Mouse (Mus musculus): ENCODE results near the gene Zfp719.

The Zfp719 gene

DNA sequence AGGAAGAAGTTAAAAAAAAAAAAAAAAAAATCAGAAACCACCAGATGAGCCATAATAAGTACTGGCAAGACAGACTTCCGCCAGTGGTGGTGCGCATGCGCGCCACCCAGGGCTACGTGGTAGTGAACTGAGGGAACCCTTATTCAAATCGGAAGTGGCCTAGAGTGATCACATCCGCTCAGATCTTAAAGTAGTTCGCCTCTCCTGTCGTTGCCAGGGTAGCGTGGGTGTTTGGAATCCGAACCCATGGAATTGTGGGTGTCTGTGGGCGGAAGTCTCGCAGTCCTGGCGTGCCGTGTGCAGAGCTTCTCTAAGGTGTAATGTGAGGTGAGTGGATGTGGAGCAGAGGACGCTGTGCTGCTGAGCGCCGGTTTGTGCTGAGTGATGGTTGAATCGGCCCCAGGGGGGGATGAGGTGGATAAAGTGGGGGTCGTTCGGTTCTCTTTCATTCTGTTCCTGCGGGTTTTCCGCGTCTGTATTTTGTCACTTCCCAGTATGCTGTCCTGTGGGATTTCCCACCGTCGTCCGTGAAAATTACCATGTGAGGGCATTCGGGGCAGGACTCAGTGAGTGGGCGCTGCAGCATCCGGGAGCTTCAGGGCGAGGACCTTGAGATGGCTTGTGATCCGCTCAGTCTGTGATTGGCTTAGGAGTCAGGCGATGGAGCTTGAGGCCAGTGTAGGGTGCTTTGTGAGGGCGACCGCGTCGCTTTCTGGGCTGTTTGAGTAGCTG is at the start of gene Zfp719:
Gene Zfp719, plus strand, starts transcription at position 171 of the 732 bp plus-strand sequence.
- peak; percentile 89 to 94 for DNase-seq (ENCODE audit: low spot score in 2 of 2)

- no peak for DNase-seq (ENCODE audit: low spot score in 2 of 2)
Measured at GRCm38 (mm10) chr7:43530216-43530785, 49.1 kb upstream of the Zfp719 start.

DNA sequence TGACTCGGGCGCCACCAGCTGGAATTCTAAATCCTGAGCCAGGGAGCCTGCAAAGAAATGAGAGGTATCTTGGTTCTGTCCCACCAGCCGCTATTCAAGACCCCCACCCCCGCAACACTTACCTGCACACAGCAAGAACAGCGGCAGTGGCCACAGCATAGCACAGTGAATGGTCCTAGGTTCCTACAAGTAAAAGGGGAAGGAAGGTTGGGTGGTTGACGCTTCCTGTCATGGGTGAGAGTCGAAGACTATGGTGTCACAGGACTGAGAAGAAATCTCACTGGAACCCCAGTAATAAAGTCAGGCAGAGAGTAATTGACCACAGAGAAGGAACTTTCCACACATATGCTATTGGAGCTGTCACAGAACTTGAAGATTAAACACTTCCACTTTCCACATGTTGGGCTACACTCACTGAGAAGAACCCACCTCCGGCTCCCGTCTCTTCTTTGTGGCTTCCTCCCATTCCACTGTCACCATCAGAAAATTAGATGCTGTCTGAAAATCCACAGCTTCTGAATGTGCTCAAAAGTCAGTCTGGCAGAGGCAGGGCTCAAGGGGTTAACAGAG is 46.4 kb upstream of the Zfp719 start:
- no peak for DNase-seq (ENCODE audit: low spot score in 2 of 2)

- no peak for DNase-seq (ENCODE audit: low spot score in 2 of 2)
Measured at GRCm38 (mm10) chr7:43538524-43538923, 40.9 kb upstream of the Zfp719 start.

GRCm38 (mm10) chr7:43544225-43544977 is 35.0 kb upstream of the Zfp719 start, which contains the start of gene Cd33:
Cd33 (minus strand) TSS chr7:43544428.
- DNase-seq (ENCODE audit: low spot score in 2 of 2) = no peak

- DNase-seq (ENCODE audit: low spot score in 2 of 2) = no peak
Measured at GRCm38 (mm10) chr7:43545656-43546545, 33.5 kb upstream of the Zfp719 start.

GRCm38 (mm10) chr7:43547666-43548065 is 31.7 kb upstream of the Zfp719 start:
- DNase-seq (ENCODE audit: low spot score in 2 of 2) = no peak

GRCm38 (mm10) chr7:43548206-43548605 is 31.2 kb upstream of the Zfp719 start:
- no peak for DNase-seq (ENCODE audit: low spot score in 2 of 2)

- no peak for DNase-seq (ENCODE audit: low spot score in 2 of 2)
Measured at GRCm38 (mm10) chr7:43553153-43553552, 26.3 kb upstream of the Zfp719 start.

GRCm38 (mm10) chr7:43554550-43554949 is 24.9 kb upstream of the Zfp719 start:
- no peak for DNase-seq (ENCODE audit: low spot score in 2 of 2)

DNA sequence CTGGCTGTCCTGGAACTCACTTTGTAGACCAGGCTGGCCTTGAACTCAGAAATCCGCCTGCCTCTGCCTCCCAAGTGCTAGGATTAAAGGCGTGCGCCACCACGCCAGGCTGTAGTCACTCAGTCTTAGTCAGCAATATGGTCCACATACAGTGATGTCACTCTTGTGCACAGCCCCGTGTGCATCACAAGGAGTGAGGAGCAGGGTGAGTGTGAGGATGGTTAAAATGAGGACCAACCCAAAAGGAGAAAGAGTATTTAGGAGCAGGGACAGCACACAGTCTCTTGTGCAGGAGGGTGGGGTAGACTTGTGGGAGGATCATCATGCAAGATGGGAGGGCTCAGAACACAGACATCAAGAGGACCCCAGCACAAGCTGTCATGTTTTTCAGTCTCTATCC is 24.1 kb upstream of the Zfp719 start:
- DNase-seq (ENCODE audit: low spot score in 2 of 2) = no peak

DNA sequence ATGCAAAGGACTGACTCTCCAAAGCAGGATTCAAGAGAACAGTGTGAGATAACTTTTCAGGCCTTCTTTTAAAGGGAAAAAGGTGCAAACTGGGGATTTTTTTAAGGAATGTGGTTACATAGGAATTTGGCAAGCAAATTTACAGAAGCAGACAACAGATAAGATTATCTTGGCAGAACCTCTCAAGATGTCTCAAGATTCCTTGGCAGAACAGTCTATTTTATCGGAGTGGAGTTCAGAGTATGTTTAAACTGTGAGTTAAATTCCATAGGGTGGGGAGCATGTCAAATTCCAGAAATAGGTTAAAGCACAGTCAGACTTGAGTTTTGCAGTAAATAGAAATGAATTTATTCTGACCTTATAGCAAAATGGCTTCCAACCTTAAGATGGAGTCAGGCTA is 22.5 kb upstream of the Zfp719 start:
- no peak for DNase-seq (ENCODE audit: low spot score in 2 of 2)

DNA sequence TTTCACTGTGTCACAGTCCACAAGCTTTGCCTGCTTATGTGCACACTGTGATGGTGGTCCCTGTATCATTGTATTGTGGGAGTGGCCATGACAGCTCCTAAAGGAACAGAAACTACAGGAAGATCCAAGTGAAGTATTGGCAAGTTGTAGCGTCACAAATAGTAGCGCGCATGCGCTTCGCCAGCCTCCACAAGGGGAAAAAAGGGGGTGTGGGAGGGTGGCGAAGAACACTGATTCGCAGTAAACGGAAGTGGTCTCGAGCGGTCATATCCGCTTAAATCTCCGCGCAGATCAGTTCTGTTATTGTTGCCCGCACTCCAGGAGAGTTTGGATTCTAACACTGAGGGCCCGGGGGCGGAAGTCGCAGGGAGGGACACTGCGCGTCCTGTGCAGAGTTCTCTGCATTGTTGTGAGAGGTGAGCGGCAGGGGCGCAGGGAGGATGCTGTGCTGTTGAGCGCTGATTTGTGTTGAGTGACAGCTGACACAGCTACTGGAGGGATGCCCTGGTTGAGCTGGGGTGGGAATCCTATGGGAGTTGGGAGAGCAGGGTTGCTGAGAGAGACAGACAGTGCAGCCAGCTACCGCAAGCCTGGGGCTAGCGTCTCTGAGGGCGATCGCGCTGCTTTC is 17.3 kb upstream of the Zfp719 start, which contains the start of gene Zfp658:
Gene Zfp658, plus strand, starts transcription at position 251 of the 628 bp plus-strand sequence.
- DNase-seq (ENCODE audit: low spot score in 2 of 2) = peak; percentile 83 to 85

- DNase-seq (ENCODE audit: low spot score in 2 of 2) = no peak
Measured at GRCm38 (mm10) chr7:43562651-43563070, 16.7 kb upstream of the Zfp719 start.

GRCm38 (mm10) chr7:43563300-43563699 is 16.1 kb upstream of the Zfp719 start:
- DNase-seq (ENCODE audit: low spot score in 2 of 2) = no peak

GRCm38 (mm10) chr7:43571216-43571615 is 8.2 kb upstream of the Zfp719 start:
- DNase-seq (ENCODE audit: low spot score in 2 of 2) = no peak

GRCm38 (mm10) chr7:43580526-43580925 is 1.1 kb downstream of the Zfp719 start:
- peak; percentile 9 to 33 for DNase-seq (ENCODE audit: low spot score in 2 of 2)

DNA sequence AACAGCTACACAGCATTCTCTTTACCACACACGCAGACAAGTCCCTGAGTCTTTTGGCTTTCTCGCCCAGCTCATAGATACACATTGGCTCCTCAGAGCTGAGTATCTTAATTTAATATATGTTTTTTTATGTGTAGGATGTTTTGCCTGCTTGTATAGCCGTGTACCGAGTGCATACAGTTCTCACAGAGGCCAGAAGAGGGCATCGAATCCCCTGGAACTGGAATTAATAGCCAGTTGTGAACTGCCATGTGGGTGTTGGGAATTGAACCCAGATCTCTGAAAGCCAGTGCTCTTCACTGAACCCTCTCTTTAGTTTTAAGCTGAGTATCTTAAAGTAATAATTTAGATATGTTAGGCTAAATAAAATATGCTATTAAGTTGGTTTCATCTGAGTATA is 5.4 kb downstream of the Zfp719 start:
- DNase-seq (ENCODE audit: low spot score in 2 of 2) = no peak

DNA sequence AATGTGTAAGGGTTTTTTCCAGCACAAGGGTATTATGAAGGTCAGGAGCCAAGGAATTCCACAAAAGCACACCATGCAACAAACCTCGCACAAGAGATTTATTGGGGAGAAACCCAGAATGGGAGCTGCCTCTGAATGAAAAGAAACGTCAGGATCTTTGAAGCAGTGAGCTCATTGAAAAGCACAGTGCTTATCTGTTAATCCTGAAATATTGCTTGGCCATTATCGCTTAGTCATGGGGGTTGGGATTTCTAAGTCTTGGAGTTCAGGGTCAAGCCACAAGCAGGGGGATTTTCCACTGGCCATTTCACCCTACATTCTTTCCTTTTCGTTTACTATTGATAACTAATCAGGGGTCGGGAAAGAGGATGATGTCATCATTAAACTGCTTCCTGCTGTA is 22.5 kb downstream of the Zfp719 start:
- DNase-seq (ENCODE audit: low spot score in 2 of 2) = no peak

DNA sequence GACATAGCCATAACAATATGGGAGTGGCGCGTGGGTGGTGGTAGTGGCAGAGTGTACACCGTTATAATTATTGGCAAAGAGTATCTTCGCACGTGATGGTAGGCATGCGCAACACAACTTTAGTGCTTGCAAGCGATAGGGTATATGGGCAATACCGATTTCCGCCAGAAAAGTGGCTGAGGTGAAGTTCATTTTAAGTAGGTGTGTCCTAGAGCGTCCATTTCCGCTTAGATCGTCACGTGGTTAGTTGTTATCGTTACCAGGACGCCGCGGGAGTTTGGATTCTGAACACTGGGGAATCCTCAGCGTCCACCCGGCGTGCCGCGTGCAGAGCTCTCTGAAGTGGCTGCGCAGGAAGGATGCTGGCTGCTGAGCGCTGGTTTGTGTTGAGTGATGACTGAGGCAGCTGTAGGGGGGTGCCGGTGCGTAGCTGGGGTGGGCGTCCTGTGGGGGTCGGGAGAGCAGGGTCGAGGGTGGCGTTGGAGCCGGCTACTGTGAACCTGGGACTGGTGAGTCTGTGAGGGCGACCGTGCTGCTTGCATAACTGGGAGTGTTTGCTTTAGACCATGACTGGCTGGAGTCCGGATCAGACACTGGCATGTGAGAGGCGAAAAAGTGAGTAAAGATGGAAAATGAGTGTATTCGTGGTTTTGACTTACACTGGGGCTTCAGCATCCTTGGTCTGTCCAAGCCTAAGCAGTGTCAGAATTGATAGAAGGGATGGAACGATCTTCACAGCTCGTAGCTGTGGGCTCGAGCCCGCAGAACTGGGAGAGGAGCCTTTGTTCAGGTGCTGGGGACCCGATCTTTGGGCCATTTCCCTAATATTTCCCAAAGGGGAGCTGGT is 27.7 kb downstream of the Zfp719 start, which contains the start of gene Zfp819:
Gene Zfp819, plus strand, starts transcription at position 274 of the 847 bp plus-strand sequence.
- peak; percentile 56 to 82 for DNase-seq (ENCODE audit: low spot score in 2 of 2)
